Mouse (Mus musculus) liver, postnatal 0 days (tissue): ENCODE results near the gene Gm11559.
"Not testable (repeated sequence)": the region's sequence is repeated elsewhere in the genome, so short reads cannot be mapped to it uniquely, and the experiment has no call there.

Source experiments
- CTCF ChIP-seq: sonication (generic); IDR thresholded peaks from 2 replicates; pipeline ENCODE4 v1.5.1; 2016; ENCODE audit warnings: antibody characterized with exemption, low read depth
- EP300 ChIP-seq: IDR thresholded peaks from 2 replicates; pipeline ENCODE4 v1.6.1; 2016; ENCODE audit warnings: antibody characterized with exemption, low read depth, mild to moderate bottlenecking

DNA sequence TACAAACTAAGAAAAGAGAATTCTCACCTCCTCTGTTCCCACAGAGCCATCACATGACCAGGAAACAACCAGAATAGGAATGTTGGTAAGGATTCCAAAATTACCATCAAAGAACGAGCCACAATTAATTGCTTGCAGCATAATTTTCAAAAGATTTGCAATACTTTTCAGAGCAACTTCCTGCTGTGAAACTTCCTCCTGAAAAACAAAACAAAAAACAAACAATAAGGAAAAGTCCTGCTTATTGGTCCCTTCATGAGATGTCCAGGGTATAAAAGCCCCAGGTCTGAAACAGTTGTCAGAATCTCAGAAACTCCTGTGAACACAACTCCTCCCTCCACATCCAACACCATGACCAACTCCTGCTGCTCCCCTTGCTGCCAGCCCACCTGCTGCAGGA lies 8.8 kb downstream of the Gm11559 start, which contains the start of gene Krtap9-1:
- not testable (repeated sequence) for TF ChIP-seq CTCF, EP300
